Mouse (Mus musculus) kidney, adult 8-10 months (tissue): ENCODE data around the gene 1700001C19Rik.

Experiments used
- DNase-seq, 2 experiments: peaks; one replicate each; pipeline ENCODE4 v3.0.0; 2022

The 1700001C19Rik gene

DNA sequence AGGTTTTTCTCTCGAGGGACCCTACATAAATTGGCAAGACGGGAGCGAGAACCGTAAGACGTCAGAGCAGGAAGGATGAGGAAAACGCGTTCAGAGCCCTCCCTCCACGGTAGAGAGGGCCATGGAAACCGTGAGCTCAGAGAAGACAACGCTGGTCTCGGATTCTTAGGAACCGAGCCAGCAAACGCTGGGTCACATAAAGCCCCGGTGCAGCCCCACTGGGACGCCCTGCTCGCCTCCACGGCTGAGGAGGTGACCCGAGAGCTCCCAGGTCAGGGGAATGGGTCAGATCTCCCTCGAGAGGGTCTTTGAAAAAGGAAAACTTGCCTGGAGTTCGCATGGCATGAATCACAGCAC lies 68.1 kb downstream of the 1700001C19Rik start:
- DNase-seq, result no peak

GRCm38 (mm10) chr17:47368401-47369086 lies 68.6 kb downstream of the 1700001C19Rik start, which contains the start of gene Mrps10:
Gene Mrps10 (plus strand): TSS chr17:47368887.
- peak; percentile 86 for DNase-seq
